Mouse (Mus musculus) intestine, embryonic 15.5 days (tissue): ENCODE measurements at regions not wholly inside any gene's neighbourhood (a gene's known extent, or its start where the extent isn't known, plus 50 kb on each side); places are given as distances from the start of the nearest gene placed in this dataset.

ENCODE experiments used
- ATAC-seq: fragments of 200-750 bp; cut with Nextera tagmentation; 2 replicates; pipeline ENCODE4 v1.8.0; 2017; ENCODE audit warnings: moderate TSS enrichment, moderate library complexity
- H3K27ac ChIP-seq: fragments of 300-500 bp; sonication (generic); 2 replicates; pipeline ENCODE4 v1.5.1; 2015; ENCODE audit warnings: mild to moderate bottlenecking, inconsistent platforms
- H3K27me3 ChIP-seq: fragments of 300-500 bp; sonication (generic); replicated peaks from 2 replicates; pipeline ENCODE4 v1.6.1; 2015; ENCODE audit warnings: inconsistent platforms
- H3K36me3 ChIP-seq: fragments of 300-500 bp; sonication (generic); 2 replicates; pipeline ENCODE4 v1.6.1; 2015; ENCODE audit warnings: inconsistent platforms
- H3K4me1 ChIP-seq: fragments of 300-500 bp; sonication (generic); replicated peaks from 2 replicates; pipeline ENCODE4 v1.6.1; 2015; ENCODE audit warnings: inconsistent platforms
- H3K4me2 ChIP-seq: fragments of 300-500 bp; sonication (generic); replicated peaks from 2 replicates; pipeline ENCODE4 v1.6.1; 2015; ENCODE audit warnings: mild to moderate bottlenecking, inconsistent platforms
- H3K4me3 ChIP-seq: fragments of 300-500 bp; sonication (generic); replicated peaks from 2 replicates; pipeline ENCODE4 v1.5.1; 2015; ENCODE audit warnings: inconsistent platforms
- H3K9ac ChIP-seq: fragments of 300-500 bp; sonication (generic); 2 replicates; pipeline ENCODE4 v1.6.1; 2015; ENCODE audit warnings: inconsistent platforms
- H3K9me3 ChIP-seq: fragments of 300-500 bp; sonication (generic); 2 replicates; pipeline ENCODE4 v1.6.1; 2016; ENCODE audit warnings: inconsistent platforms
- WGBS: fragments of 180-500 bp; shearing (Covaris S2); methylation state at CpG from one replicate; pipeline ENCODE4 v1.1.7; 2015; 5-methylcytosine and 5-hydroxymethylcytosine counted together

DNA sequence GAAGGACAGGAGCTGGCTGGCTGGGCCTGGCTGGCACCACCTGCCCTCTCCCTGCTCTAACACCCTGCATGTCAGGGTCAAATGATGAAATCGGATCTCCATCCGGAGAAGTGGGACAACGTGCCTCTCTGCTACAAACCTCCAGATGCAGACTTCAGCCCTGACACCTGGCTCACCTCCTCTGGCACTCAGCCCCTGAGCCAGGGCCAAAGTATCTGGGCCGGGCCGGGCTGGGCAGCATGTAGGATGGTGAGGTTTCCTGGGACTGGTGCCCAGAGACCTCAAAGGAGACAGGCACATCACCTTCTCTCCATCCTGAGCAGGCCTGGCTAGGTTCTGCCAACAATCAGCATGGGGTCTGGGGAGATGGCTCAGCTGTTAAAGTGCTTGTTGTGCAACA is 113.5 kb downstream of the Tfcp2l1 start:
- Histone ChIP-seq H3K9me3 (no peaks in the 10 kb centered on the region), H3K4me2 (no peak overlapping the region), H3K27me3 (no peaks in the 10 kb centered on the region), H3K4me1 (no peaks in the 10 kb centered on the region), H3K27ac (no peak overlapping the region), H3K4me3 (no peak overlapping the region), H3K36me3 (no peaks in the 10 kb centered on the region), H3K9ac (no peak overlapping the region)
- ATAC-seq, result no peak
- 88% methylated on average over 5 of the region's 5 CpGs for WGBS

DNA sequence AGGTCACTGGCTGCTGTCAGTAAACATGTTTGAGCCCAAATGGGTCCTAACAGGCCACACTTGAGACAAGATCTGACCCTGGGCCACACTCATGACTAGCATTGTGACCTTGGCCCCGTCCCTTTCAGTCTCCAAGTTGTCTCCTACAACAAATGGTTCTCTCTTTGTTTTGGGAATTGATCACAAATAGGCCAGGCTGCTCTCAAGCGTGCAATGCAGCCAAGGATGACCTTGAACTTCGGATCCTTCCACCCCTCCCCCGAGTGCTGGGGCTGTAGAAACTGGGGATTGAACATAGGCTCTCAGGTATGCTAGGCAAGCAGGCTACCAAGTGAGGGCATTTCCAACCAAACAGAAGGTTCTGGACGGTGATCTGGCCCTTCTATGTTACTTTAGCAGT is 120.5 kb downstream of the Tfcp2l1 start:
- WGBS, result 71% methylated on average over 5 of the region's 5 CpGs
- Histone ChIP-seq H3K9me3 (no peaks in the 10 kb centered on the region), H3K4me1 (peaks cover 3% of the 10 kb centered on the region; the same call in 1 of the 2 replicates), H3K27ac (no peak overlapping the region), H3K36me3 (no peaks in the 10 kb centered on the region), H3K27me3 (no peaks in the 10 kb centered on the region), H3K4me2 (no peak overlapping the region), H3K9ac (no peak overlapping the region), H3K4me3 (no peak overlapping the region)
- ATAC-seq, result no peak

DNA sequence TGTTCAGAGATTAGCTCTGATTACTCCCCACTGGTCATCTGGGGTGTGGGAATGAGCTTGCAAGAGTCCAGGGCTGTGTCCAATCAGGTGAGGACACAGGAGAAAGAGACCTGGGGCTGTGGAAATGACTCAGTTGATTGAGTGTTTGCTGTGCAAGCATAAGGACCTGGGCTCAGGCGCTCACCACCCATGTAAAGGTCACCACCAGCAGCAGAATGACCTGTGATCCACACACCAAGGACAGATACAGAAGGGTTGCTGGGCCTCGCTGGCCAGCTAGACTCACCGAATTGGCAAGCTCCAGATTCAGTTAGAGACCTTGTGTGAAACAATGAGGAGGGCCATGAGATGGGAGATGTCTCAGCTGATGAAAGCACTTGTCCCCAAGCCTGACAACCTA is 125.1 kb downstream of the Tfcp2l1 start:
- 82% methylated on average over 3 of the region's 3 CpGs for WGBS
- Histone ChIP-seq H3K9me3 (no peaks in the 10 kb centered on the region), H3K27ac (no peak overlapping the region), H3K4me1 (peaks cover 7% of the 10 kb centered on the region), H3K4me3 (no peak overlapping the region), H3K27me3 (no peaks in the 10 kb centered on the region), H3K36me3 (no peaks in the 10 kb centered on the region), H3K9ac (no peak overlapping the region), H3K4me2 (no peak overlapping the region)
- no peak for ATAC-seq

DNA sequence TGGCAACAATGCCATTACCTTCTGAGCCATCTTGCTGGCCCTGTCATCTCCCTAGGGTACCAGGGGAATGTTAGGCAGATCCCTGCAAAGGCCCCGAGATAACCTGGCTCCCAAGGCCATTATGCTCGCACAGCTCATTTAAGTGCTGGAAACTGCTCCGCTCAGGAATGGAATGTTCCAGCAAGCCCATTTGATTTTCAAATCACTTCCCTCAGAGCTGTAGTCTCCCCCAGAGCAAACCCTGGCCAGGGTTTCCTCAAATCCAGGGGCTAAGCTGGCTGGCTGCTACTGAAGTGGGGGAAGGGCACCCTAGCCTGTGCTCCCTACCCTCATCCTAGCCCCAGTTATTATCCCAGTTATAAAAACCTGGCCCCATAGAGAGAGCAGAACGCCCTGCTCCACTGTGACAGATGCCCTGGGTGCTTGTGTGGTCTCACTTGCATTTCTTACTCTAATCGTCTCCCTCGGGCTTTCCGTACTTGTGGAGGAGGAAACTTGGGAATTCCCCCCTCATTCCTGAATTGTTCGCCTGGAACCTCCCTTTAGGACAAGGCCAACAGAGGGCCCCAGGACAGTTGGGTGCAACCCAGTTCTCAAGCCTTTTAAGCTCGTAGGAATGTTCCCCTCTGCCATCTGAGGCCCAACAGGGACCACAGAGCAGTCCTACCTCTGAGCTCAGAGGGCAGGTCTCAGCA is 128.6 kb downstream of the Tfcp2l1 start:
- Histone ChIP-seq H3K4me2 (no peak overlapping the region), H3K9ac (no peak overlapping the region), H3K27ac (no peak overlapping the region), H3K4me1 (peaks cover 11% of the 10 kb centered on the region), H3K9me3 (no peaks in the 10 kb centered on the region), H3K27me3 (no peaks in the 10 kb centered on the region), H3K4me3 (no peak overlapping the region), H3K36me3 (no peaks in the 10 kb centered on the region)
- ATAC-seq, result no peak; the same call in 1 of the 2 replicates
- WGBS, result 51% methylated on average over 9 of the region's 9 CpGs

DNA sequence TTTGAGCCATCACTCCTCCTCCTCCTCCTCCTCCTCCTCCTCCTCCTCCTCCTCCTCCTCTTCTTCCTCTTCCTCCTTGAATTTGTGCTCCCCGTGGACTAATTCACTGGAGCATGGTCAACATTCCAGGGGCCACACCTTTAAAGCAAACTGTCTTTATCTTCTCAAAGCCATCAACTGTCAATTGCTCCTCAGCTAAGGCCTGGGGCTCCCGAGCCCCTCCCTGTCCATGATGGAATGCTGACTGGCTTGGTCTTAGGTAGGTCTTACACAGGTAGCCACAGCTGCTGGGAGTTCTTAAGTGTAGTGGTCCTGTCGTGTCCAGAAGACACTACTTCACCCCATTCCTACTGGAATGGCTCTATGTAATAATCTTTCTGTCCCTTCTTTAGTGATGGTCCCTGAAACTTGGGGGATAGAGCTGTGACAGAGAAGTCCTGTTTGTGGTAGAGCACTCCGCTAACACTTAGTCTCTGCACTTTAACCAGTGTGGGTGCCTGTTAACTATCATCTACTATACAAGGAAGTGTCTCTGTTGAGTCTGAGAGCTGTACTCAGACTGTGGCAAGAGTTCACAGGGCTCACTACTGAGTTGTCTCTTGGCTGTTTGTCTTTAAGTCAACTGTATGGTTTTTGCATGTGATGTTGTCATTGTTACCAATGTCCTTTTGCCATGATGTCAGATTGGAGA is 129.7 kb downstream of the Tfcp2l1 start:
- no peak overlapping the region for H3K4me2 ChIP-seq
- no peaks in the 10 kb centered on the region for H3K9me3 ChIP-seq
- H3K27ac ChIP-seq, result no peak overlapping the region
- 49% methylated on average over 4 of the region's 4 CpGs for WGBS
- ATAC-seq, result peak; percentile 73
- no peak overlapping the region for H3K9ac ChIP-seq
- peaks cover 11% of the 10 kb centered on the region for H3K4me1 ChIP-seq
- H3K4me3 ChIP-seq, result no peak overlapping the region
- no peaks in the 10 kb centered on the region for H3K36me3 ChIP-seq
- no peaks in the 10 kb centered on the region for H3K27me3 ChIP-seq

DNA sequence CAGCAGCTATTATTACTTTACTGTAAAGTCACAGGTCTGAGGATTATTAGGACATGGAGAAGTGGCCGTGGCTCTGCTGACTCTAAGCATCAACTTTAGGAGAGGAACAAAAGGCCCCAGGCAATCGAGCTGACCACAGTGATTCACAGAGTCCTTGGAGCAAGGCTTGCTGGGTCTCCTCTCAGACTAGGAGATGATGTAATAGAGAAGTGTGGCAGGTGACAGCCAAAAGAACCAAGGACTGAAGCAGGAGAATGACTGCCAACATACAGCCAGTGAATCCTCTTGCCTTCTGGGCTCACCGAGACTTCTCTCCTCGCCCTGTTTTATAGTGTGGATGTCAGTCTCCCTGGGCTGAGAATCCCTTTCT is 130.3 kb downstream of the Tfcp2l1 start:
- no peaks in the 10 kb centered on the region for H3K36me3 ChIP-seq
- H3K9me3 ChIP-seq, result no peaks in the 10 kb centered on the region
- no peak overlapping the region for H3K27ac ChIP-seq
- H3K27me3 ChIP-seq, result no peaks in the 10 kb centered on the region
- WGBS, result 77% methylated on average over 4 of the region's 4 CpGs
- H3K9ac ChIP-seq, result no peak overlapping the region
- H3K4me3 ChIP-seq, result no peak overlapping the region
- no peak overlapping the region for H3K4me2 ChIP-seq
- no peak for ATAC-seq
- peaks cover 11% of the 10 kb centered on the region for H3K4me1 ChIP-seq

DNA sequence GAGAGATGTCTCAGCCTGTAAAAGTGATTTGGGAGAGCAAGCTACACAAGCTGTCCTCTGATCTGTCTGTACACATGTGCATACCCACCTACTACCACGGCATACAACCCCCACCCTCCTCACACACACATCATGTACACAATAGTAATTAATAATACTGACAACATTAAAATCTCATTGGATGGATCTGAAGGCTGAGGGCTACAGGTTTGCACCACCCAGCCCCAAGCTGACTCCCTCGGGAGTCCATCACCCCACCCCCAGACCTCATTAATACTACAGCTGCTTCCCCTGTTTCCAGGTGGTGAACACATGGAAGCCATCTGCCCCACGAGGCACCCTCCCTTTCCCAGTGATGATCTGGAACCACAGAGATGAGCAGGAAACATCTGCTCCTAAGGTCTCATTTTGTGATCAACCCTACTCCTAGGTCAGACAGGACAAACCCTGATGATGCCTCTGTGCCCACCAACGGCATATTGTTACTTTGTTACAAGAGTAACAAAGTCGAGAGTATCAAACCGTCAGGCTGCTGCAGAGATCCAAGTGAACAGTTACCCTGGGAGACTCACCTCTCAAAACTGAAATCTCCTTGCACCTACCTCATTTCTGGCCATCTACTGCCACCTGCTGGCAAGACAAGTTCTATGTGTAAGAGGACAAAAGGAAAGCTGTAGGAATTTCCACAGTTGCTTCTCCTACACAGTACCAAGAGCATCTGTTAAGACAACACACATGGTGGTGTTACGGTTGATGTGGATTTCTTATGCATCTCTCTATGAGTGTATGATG is 131.6 kb downstream of the Tfcp2l1 start:
- no peaks in the 10 kb centered on the region for H3K36me3 ChIP-seq
- no peak overlapping the region for H3K9ac ChIP-seq
- peaks cover 11% of the 10 kb centered on the region for H3K4me1 ChIP-seq
- no peaks in the 10 kb centered on the region for H3K9me3 ChIP-seq
- H3K27ac ChIP-seq, result no peak overlapping the region
- no peaks in the 10 kb centered on the region for H3K27me3 ChIP-seq
- peak; percentile 37 for ATAC-seq
- H3K4me2 ChIP-seq, result no peak overlapping the region
- H3K4me3 ChIP-seq, result no peak overlapping the region
- 25% methylated on average over 7 of the region's 7 CpGs for WGBS

DNA sequence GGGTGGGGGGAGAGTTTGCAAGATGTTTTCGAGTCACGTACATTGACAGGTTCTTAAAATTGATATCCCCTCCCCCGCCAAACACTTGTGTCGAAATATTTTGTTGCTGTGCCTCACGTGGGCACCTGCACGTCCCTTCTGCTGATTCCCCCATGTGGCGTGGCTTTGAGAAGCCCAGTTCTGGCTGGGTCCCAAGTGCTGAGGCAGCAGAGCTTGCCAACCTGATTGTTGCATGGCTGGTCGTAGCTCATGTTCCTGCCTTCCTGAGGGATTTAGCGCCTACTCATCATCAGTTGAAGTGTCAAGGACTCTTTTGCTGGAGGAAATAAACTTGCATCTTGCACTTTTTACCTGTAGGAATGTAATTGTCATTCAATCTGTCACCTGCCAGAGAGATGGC is 137.8 kb downstream of the Tfcp2l1 start:
- no peaks in the 10 kb centered on the region for H3K36me3 ChIP-seq
- H3K4me2 ChIP-seq, result no peak overlapping the region
- H3K27ac ChIP-seq, result no peak overlapping the region
- 66% methylated on average over 9 of the region's 9 CpGs for WGBS
- H3K27me3 ChIP-seq, result no peaks in the 10 kb centered on the region
- no peaks in the 10 kb centered on the region for H3K4me1 ChIP-seq
- no peaks in the 10 kb centered on the region for H3K9me3 ChIP-seq
- H3K9ac ChIP-seq, result no peak overlapping the region
- no peak overlapping the region for H3K4me3 ChIP-seq
- no peak for ATAC-seq

DNA sequence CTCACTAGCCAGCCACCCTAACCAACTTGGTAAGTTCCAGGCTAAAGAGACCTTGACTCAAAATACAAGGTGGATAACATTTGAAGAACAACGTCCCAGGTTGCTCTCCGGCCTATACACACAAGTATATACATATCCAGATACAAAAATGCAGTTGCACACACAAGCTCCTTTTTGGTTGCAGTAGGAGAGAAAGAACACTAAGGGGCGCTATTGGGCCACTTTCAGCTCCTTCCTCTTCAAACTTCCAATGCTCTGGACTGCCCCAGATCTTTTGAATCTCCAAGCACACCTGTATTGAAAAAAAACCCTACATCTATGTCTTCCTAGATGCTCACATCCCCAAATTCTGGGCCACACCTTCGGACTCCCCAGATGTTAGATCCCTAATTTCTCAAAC is 141.1 kb downstream of the Tfcp2l1 start:
- Histone ChIP-seq H3K36me3 (no peaks in the 10 kb centered on the region), H3K27me3 (no peaks in the 10 kb centered on the region), H3K9ac (no peak overlapping the region), H3K4me2 (no peak overlapping the region), H3K27ac (no peak overlapping the region), H3K4me3 (no peak overlapping the region), H3K9me3 (no peaks in the 10 kb centered on the region), H3K4me1 (no peaks in the 10 kb centered on the region)
- WGBS, result 27% methylated on average over 4 of the region's 4 CpGs
- ATAC-seq, result no peak

DNA sequence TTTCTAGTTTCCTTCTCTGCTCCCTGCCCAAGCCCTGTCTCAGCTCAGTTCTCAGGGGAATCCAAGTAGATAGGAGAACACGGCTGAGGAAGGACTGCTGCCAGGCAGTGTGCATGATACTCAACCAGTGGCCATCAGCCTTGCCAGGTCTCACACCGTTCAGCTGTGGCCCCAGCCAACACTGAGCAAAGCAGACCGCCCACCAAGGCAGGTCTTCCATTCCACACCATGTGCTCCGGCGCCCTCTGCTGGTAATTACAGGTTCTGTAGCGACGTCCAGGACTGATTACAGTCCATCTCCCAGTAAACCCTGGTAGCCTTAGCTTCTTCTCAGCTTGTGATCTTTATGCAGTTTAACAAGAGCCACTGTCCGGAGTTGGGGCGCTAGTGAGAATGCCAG is 144.5 kb downstream of the Tfcp2l1 start:
- no peaks in the 10 kb centered on the region for H3K9me3 ChIP-seq
- H3K27me3 ChIP-seq, result no peaks in the 10 kb centered on the region
- H3K4me2 ChIP-seq, result no peak overlapping the region
- peaks cover 4% of the 10 kb centered on the region; the same call in 1 of the 2 replicates for H3K4me1 ChIP-seq
- no peak overlapping the region for H3K9ac ChIP-seq
- 0 out of 2 replicates have a peak, but pooled peaks have one; percentile 29 for ATAC-seq
- no peak overlapping the region for H3K4me3 ChIP-seq
- 23% methylated on average over 9 of the region's 9 CpGs for WGBS
- no peak overlapping the region for H3K27ac ChIP-seq
- H3K36me3 ChIP-seq, result no peaks in the 10 kb centered on the region

DNA sequence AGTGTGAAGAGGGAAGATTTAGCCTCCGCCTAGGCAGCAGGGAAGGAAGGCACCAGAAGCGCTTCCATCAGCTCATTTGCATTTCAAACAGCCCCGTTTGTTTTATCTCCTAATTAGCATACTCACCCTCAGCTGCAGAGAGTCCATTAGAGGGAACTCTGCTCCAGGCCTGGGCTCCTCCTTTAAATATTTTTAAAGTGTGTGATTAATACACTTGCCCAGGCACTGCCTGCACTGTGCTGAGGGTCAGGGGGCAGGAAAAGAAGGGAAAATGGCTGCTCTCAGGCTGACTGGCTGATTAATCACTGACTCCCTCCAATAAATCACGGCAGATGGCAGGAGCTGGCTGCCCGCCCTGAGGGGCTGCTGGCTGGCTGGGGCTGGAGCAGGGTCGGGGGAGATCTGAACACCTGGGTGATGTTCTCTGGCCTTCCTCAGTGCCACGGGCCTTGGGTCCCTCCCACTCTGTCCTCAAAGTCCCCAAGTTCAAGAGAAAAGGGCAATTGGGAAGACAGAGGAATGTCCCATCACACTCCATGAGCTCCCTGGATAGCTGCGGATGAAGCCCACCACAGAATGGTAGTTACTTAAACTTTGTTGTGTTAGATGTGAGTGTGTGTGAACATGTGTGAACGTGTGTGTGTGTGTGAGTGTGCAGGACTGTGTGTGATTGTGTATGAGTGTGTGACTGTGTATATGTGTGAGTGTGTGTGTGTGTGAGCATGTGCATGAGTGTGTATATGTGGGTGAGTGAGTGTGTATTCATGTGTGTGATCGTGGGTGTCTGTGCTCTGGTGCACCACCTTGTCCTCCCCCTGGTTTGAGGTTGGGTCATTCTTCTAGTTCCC is 149.1 kb downstream of the Tfcp2l1 start:
- H3K4me2 ChIP-seq, result no peak overlapping the region
- no peaks in the 10 kb centered on the region for H3K9me3 ChIP-seq
- WGBS, result 33% methylated on average over 10 of the region's 10 CpGs
- no peak overlapping the region for H3K4me3 ChIP-seq
- peaks cover 4% of the 10 kb centered on the region; the same call in 1 of the 2 replicates for H3K4me1 ChIP-seq
- H3K27me3 ChIP-seq, result no peaks in the 10 kb centered on the region
- H3K36me3 ChIP-seq, result no peaks in the 10 kb centered on the region
- H3K27ac ChIP-seq, result no peak overlapping the region
- ATAC-seq, result peak; percentile 53; the same call in 1 of the 2 replicates
- no peak overlapping the region for H3K9ac ChIP-seq
